Mouse (Mus musculus) small intestine, adult 2 months (tissue): ENCODE data around the gene Nenf. TPM values are rescaled to one million over a fixed set of nuclear protein-coding genes. Genes with fewer than 3 reads are reported as not detected.

Experiments
- H3K27ac ChIP-seq: fragments of 200-500 bp; 2 replicates; pipeline ENCODE4 v1.5.1; 2012; ENCODE audit warnings: low read depth, low read length, control low read depth, inconsistent platforms; ENCODE audit not compliant: insufficient read depth
- H3K27me3 ChIP-seq: fragments of 200-500 bp; 2 replicates; pipeline ENCODE4 v1.6.1; 2012; ENCODE audit warnings: mild to moderate bottlenecking, moderate library complexity, low read length, inconsistent platforms; ENCODE audit not compliant: control insufficient read depth, insufficient read depth
- H3K36me3 ChIP-seq: fragments of 200-500 bp; 2 replicates; pipeline ENCODE4 v1.6.1; 2012; ENCODE audit warnings: mild to moderate bottlenecking, low read length, control low read depth, inconsistent platforms; ENCODE audit not compliant: control insufficient read depth, insufficient read depth
- H3K4me1 ChIP-seq: fragments of 200-500 bp; 2 replicates; pipeline ENCODE4 v1.6.1; 2012; ENCODE audit warnings: low read length, inconsistent platforms, mixed read lengths; ENCODE audit not compliant: control insufficient read depth, insufficient read depth, insufficient read length
- H3K4me3 ChIP-seq: fragments of 200-500 bp; 2 replicates; pipeline ENCODE4 v1.5.1; 2012; ENCODE audit warnings: low read depth, mild to moderate bottlenecking, control low read depth, inconsistent platforms, low read length, moderate library complexity
- CTCF ChIP-seq: fragments of 200-500 bp; IDR thresholded peaks from 2 replicates; pipeline ENCODE4 v1.5.1; 2012; ENCODE audit warnings: low read depth, mild to moderate bottlenecking, control low read depth, inconsistent platforms, low read length, moderate library complexity, mixed read lengths; ENCODE audit not compliant: insufficient replicate concordance, insufficient read length; ENCODE audit errors: extremely low read depth
- POLR2A ChIP-seq: fragments of 200-500 bp; IDR thresholded peaks from 2 replicates; pipeline ENCODE4 v1.6.1; 2012; ENCODE audit warnings: low read depth, mild to moderate bottlenecking, control low read depth, inconsistent platforms, low read length, moderate library complexity
- WGBS: fragments of 180-500 bp; shearing (Covaris S2); methylation state at CpG from one replicate; pipeline ENCODE4 v1.1.7; 2018; 5-methylcytosine and 5-hydroxymethylcytosine counted together
- polyA plus RNA-seq: library from polyadenylated mRNA; depleted of rRNA; stranded (reverse); fragments of >200 nt; gene quantifications from 2 replicates; pipeline ENCODE4 v1.2.3, GENCODE M21; 2012; rRNA removed

Gene Nenf
- polyA plus RNA-seq: 55.8 and 59.7 TPM in 2 replicates

DNA sequence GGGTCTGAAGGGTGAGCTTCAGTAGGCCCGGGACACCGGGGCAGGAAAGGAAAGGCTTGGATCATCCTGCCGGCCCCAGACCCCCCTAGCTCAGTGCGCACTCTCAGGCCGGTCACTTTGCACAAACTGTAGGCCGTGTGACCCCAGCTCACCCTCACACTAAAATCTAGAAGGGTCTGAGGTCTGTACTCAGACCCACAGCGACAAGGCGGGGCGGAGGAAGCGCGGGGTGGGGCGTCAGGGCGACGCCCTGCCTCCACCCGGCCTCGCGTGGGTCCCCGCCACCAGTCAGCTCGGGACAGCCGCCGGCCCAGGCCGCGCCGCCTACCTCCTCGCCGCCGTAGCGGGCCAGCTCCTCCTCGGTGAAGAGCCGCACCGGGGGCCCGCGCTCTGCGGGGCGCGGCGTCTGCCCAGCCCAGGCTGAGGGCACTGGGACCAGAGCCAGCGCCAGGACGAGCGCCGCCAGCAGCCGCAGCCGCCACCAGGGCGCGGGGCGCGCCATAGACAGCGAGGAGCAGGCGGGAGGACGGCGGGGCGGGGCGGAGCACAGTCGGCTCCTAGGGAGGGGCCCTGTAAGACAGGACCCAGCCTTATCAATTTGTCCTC, at the start of gene Nenf:
Nenf (minus strand) TSS at position 604 of the 606 bp plus-strand sequence.
- no peaks in the 10 kb centered on the region for H3K27me3 ChIP-seq
- peak within 1 kb of the TSS; percentile 38; the same call in 1 of the 2 replicates for H3K27ac ChIP-seq
- 2% methylated on average over 50 of the region's 54 CpGs for WGBS
- no peaks in the 10 kb centered on the region for H3K36me3 ChIP-seq
- peaks cover 6% of the 10 kb centered on the region for H3K4me1 ChIP-seq
- peak within 1 kb of the TSS; percentile 87 for H3K4me3 ChIP-seq
- TF ChIP-seq POLR2A: 0 out of 2 replicates have a peak, but pooled peaks have one; percentile 32
- 0 out of 2 replicates have a peak, but pooled peaks have one; percentile 11 for TF ChIP-seq CTCF

DNA sequence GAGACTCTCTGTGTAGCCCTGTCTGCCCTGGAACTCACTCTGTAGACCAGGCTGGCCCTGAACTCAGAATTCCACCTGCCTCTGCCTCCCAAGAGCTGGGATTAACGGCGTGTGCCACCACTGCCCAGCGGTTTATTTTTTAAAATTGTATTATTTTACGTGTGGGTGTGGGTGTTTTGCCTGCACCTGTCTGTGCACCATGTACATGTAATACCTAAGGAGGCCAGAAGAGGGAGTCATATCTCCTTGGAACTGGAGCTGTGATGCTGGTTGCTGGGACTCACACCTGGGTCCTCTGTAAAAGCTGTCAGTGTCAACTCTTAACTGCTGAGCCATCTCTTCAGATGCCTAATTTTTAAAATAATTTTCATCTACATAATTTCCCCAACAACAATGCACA, 46.5 kb upstream of the Nenf start:
- no peak overlapping the region for H3K4me3 ChIP-seq
- H3K4me1 ChIP-seq: no peaks in the 10 kb centered on the region; the same call in 1 of the 2 replicates
- no peaks in the 10 kb centered on the region for H3K27me3 ChIP-seq
- TF ChIP-seq POLR2A: no peak
- peak; percentile 66; the same call in 1 of the 2 replicates for TF ChIP-seq CTCF
- WGBS: 70% methylated on average over 4 of the region's 4 CpGs
- no peak overlapping the region for H3K27ac ChIP-seq
- peaks cover 44% of the 10 kb centered on the region for H3K36me3 ChIP-seq

- WGBS: 66% methylated on average over 6 of the region's 6 CpGs
- TF ChIP-seq CTCF (no peak), POLR2A (no peak)
- Histone ChIP-seq H3K27ac (no peak overlapping the region), H3K36me3 (peaks cover 54% of the 10 kb centered on the region), H3K4me3 (no peak overlapping the region), H3K27me3 (no peaks in the 10 kb centered on the region), H3K4me1 (no peaks in the 10 kb centered on the region)
Measured at GRCm38 (mm10) chr1:191362412-191362811, 44.4 kb upstream of the Nenf start.

GRCm38 (mm10) chr1:191359478-191359877, 41.5 kb upstream of the Nenf start:
- H3K36me3 ChIP-seq: peaks cover 59% of the 10 kb centered on the region
- H3K4me3 ChIP-seq: no peak overlapping the region
- 82% methylated on average over 7 of the region's 7 CpGs for WGBS
- no peak overlapping the region for H3K27ac ChIP-seq
- TF ChIP-seq CTCF (no peak), POLR2A (no peak)
- H3K4me1 ChIP-seq: no peaks in the 10 kb centered on the region
- no peaks in the 10 kb centered on the region for H3K27me3 ChIP-seq

GRCm38 (mm10) chr1:191356936-191357335, 38.9 kb upstream of the Nenf start:
- H3K4me3 ChIP-seq: no peak overlapping the region
- no peaks in the 10 kb centered on the region for H3K4me1 ChIP-seq
- peaks cover 65% of the 10 kb centered on the region for H3K36me3 ChIP-seq
- no peak for TF ChIP-seq POLR2A
- TF ChIP-seq CTCF: no peak
- H3K27me3 ChIP-seq: no peaks in the 10 kb centered on the region
- WGBS: 70% methylated on average over 1 of the region's 1 CpGs
- no peak overlapping the region for H3K27ac ChIP-seq

GRCm38 (mm10) chr1:191353836-191354235, 35.8 kb upstream of the Nenf start:
- H3K4me3 ChIP-seq: no peak overlapping the region
- H3K27ac ChIP-seq: no peak overlapping the region
- no peaks in the 10 kb centered on the region for H3K27me3 ChIP-seq
- 92% methylated on average over 4 of the region's 4 CpGs for WGBS
- TF ChIP-seq POLR2A: no peak
- TF ChIP-seq CTCF: no peak
- H3K4me1 ChIP-seq: no peaks in the 10 kb centered on the region
- peaks cover 66% of the 10 kb centered on the region for H3K36me3 ChIP-seq

DNA sequence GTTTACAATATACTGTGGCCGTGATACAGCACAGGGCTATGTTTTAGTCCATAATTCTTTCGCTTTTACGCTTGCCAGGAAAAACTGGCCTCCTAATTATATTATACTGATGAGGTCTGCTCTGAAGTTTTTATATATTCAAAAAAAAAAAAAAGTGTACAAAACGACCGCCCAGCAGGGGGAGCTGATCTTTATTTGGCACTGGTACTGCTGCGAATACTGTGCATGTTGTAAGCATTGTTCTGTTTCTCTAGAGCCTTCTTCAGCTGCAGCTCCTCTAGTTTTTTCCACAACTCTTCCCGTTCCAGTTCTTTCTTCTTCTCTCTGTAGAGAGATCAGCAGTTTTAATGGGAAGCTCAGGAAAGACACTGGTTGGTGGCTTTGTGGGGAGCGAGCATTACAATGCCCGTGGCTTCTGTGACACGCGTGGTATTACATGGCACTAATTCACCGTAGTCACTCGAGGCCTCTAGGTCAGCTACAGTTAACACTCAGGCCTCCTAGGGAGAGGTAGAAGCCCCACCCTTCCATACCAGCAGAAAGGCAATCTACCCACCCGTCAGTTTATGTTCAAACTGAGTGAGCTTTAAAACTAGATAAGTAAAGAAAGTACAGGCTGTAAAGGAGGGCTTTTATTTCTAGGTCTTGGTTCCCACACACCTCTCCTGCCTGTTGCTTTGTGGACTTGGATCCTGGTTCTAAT, 34.9 kb upstream of the Nenf start:
- H3K36me3 ChIP-seq: peaks cover 63% of the 10 kb centered on the region
- H3K27ac ChIP-seq: no peak overlapping the region
- no peaks in the 10 kb centered on the region for H3K27me3 ChIP-seq
- 57% methylated on average over 14 of the region's 14 CpGs for whole genome bisulfite sequencing
- no peaks in the 10 kb centered on the region for H3K4me1 ChIP-seq
- H3K4me3 ChIP-seq: no peak overlapping the region
- no peak for TF ChIP-seq POLR2A
- peak; percentile 15; the same call in 1 of the 2 replicates for TF ChIP-seq CTCF
